Mouse (Mus musculus) frontal cortex, adult (tissue): ENCODE measurements around the gene Incenp.
"Not testable (repeated sequence)": the region's sequence is repeated elsewhere in the genome, so short reads cannot be mapped to it uniquely, and the experiment has no call there.

Source experiments
- ATAC-seq: cut with Nextera tagmentation; 2 replicates; pipeline ENCODE4 v1.9.2; 2017; ENCODE audit warnings: mild to moderate bottlenecking, moderate library complexity, mixed read lengths; ENCODE audit not compliant: low TSS enrichment

Incenp gene

DNA sequence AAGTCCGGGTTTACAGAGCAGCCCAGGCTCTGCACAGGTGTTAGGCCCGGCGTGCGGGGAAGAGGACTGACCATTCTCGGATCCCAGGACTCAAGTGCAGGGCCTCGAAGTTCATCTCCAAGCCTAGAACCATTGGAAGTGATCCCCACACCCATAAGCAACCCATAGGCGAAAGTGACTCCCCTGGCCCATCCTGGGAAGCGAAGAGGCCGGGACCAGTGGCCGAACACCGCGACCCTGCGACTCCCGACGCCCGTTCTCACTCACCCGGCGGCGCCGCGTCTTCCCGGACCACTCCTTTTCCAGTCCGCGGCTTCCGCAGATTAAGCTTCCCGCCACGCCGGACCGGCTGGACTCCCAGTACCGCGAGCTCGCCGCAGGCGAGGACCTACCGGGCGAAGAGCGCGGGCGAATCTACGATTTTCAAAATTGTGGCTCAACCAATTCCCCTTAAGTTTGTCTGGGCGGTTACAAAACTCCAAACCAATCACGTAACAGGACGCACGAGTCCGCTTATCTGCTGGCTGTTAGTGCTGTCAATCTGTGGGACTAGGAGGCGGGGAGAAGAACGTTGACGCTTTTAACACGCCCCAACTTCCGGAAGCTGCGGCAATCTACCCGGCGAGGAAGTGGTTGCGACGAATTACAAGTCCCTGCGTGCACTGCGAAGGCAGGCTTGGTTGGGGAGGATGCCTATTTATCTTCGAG, at the start of gene Incenp:
Incenp (minus strand) TSS at position 480 of the 708 bp plus-strand sequence.
- peak; percentile 100 for ATAC-seq

DNA sequence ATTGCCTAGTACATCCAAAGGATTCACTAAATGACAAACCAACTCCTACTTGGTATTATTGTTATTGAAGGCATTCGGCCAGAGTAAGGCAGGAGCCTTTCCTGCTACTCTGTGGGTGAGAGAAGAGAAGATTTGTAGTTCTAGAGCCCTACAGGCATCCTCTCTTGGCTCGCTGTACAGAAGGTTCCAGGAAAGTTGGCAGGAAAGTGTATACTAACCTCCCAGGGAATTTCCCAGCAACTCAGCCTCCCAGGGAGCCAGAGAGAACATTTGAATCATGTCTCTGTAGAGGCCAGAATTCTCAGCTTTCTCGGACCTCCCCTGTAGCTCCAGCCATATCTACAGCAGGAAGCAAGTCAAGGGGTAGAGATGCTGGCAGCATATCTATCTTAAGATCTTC, 47.6 kb upstream of the Incenp start:
- ATAC-seq = peak; percentile 84

DNA sequence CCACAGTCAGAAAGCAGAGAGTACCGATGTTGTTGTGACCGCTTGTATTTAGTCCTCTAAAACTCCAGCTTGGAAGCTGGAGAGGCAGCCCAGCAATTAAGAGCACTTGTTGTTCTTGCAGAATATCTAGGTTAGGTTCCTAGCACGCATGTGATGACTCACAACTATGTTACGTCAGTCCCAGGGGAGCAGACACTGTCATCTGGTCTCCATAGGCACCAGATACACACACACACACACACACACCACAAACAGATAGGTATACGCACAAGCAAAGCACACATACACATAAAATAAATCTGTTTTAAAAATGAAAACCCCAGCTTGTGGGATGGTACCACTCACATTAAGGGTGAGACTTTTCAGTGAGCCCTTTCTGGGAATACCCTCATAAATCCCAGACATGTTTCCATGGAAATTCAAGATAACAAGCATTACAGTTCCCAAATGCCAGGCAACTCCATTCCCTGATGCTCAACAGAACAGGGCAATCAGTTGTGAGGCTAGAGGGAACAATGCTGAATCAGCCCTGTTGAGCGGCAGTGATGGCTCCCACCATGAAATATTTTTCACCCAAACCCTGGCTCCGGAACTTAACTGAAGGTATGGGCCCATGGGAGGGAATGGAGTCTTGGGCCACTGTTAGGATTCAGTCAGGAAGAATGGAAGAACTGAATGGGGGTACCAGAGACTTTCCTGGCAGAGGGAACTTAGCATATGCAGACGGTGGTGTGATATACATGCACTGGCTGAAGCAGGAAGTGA, 46.6 kb upstream of the Incenp start:
- peak; percentile 86 for ATAC-seq

DNA sequence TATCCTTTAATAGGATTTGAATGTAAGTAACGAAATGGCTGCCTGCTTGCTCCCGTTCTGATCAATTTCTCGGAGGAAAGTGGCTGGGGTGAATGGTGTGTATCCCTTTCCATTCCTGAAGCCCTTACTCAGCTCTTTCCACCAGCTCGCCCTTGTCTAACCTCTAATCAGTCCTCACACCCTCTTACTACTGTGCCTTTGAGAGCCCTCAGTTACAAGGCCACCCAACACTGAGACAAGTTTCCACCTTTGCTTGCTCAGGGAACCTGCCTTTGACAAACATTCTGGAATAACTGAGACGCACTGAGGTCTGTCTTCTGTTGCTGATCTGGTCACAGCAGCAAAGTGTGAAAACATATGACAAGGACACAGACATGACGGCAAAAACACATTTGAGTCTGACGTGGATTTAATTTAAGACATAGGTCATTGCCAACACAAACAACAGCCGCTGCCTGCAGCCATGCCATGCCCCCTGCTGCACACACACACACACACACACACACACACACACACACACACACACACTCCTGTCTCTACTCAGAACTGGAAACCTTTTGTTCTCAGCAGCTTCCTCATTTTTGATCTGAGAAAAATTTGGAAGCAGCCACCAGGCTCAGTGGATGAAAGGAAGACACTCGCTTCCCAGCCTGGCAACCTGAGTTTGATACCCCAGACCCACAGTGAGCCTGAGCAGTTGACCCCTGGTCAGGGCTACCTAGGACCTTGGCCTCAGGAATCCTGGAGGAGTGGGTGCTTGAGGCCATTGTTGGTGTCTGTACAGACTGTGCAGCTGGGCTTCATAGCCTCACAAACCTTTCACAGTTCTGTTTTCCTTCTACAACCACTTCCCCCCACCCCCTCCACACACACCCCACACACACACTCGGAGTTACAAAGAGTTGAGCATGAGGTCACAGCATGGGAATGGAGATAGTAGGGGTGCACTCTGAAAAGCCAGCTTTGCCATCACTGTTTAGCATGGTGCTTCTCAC, 43.5 kb upstream of the Incenp start:
- ATAC-seq = no peak

DNA sequence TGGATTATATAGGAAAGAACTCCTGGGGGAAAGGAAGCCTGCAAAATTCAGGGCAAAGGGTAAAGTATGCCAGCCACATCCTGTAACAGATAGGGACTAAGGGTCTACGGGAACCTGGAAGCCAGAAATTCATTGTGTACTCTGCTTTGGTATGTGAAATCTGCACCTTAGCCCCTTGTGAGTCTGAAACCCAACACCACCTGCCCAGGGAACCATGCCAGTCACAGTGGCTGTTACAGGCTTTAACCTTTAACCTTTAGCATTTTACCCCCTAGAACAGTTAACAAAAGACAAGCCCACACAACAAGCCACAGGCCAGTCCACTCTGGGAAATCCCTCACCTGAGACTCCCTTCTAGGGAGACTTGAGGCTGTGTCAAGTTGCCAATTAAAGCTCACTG, 42.5 kb upstream of the Incenp start:
- no peak for ATAC-seq

DNA sequence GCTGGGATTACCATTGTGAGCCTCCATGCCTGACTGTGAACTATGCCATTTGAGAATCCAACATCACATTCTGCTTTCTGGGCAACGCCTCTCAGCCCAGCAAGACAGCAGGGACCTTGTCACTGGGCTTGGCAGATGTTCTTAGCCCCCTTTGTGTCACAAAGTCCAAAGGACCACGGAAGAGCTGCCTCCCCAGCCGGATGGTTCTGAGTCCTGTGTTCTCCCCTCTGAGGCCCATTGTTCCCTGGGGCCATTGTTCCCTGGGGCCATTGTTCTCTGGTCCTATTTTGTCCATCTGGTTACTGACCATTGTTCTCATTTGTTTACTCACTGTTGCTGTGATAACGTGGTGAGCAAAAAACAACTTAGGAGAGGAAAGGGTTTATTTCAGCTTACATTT, 41.6 kb upstream of the Incenp start:
- ATAC-seq = peak; percentile 56; the same call in 1 of the 2 replicates

DNA sequence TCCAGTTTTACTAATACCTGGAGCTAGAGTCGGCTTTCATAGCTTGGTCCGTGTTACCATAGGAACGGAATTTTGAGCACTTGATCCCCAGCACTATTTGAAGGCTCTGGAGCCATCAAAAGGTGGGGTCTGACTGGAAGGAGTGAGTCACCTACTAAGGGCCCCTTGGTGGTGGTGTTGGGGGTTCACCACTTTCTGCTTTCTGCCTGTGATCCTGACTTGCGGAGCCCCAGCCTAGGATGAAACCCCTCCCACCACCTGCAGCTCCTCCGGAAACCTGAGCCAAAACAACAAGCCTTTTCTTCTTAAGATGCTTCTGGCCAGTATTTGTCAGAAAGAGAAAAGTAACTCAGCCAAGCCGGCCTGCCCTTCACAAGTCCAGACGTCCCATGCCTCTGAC, 40.5 kb upstream of the Incenp start:
- ATAC-seq = no peak

DNA sequence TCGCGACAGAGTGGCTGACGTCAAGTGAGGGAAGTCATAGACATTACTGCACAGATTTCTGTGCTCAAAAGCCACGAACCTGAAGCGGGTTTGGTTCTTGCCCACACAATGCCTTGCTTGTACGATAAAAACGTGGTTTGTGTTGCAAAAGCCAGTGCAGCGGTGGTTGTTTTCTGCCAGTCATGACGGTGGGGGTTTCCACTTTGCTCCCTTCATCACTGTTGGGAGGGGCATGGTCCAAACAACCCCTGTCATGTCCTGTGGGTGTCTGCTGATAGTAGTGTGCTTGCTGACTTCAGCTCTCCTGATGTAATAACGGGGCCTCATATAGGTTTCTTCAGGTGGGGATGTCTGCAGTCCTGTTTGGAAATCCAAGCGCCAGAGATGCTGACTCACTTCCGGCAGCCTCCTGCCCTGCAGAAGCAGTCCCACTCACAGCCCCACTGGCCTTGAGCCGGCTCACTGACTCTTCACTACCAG, 39.5 kb upstream of the Incenp start:
- no peak for ATAC-seq

DNA sequence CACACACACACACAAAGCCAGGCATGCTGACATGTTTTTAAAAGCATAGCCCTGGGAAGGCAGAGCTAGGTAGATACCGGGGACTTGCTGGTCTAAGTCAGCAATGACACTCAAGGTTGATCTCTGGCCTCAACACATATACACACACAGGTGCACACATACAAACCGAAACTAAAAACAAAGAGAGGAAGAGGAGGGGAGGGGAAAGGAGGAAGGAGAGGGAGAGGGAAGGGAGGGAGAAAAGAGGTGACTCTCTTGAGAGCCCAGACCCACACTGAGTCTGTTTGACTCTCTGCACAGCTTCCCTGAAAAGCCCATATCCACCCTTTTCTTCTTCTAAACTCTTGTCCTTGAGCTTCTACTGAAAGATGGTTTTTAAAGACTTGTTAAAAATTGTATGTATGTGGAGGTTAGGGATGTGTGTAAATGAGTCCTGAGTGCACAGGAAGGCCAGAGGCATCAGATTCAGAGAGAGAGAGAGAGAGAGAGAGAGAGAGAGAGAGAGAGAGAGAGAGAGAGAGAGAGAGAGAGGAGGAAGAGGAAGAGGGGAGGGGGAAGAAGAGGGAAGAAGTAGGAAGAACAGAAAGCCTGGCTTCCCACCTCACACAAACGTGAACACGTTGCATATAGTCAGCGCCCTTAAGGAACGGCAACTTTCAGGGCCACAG, 38.9 kb upstream of the Incenp start:
- ATAC-seq = no peak

DNA sequence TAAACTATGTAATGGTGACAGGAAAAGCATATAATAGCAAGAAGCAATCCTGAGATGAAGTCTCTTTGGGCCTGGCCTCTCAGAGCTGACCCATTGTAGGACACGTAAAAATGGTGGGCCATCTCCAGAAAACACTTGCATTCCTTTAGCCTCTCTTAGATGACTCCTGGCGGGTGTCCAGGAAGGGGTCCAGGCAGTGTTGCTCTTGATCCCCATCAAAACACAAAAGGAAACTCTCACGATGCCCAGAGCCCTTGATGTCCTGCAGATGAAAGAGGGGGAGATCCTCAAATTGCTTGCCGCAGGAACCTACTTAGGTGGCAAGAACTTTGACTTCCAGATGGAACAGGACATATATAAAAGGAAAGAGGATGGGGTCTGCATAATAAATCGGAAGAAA, 38.1 kb upstream of the Incenp start:
- no peak for ATAC-seq

DNA sequence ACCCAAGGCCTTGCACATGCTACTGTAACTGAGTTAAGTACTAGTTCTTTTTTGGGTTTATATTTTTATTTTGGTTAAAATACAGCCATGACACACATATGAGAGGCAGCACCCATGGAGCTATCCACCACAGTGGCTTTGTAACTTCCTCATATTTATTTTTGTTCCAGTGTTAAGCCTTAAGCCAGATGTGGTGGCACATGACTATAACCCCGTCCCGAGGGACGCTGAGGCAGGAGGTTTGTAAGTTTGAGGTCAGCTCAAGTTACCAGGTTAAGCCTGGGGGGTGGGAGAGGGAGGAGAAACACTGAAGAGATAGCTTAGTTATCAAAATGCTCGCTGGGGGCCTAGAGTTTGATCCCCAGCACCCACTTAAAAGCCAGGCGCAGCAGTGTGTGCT, 37.2 kb upstream of the Incenp start:
- ATAC-seq = no peak

DNA sequence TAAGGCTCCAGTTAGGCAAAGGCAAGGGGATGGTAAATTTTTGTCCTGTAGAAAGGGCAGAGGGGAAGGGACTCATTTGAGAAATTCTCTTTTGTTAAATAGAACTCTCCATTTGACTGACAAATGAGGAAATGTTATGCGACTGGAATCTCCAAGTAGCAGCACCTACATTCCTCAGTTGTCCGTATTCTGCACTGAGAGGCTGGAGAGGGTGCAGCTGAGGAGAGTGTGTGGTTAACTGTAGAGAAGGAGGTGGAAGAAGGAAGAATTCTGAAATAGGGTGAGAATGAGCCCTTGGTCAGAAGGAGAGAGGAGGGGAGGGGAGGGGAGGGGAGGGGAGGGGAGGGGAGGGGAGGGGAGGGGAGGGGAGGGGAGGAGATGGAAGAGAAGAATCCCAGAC, 34.6 kb upstream of the Incenp start:
- no peak for ATAC-seq

DNA sequence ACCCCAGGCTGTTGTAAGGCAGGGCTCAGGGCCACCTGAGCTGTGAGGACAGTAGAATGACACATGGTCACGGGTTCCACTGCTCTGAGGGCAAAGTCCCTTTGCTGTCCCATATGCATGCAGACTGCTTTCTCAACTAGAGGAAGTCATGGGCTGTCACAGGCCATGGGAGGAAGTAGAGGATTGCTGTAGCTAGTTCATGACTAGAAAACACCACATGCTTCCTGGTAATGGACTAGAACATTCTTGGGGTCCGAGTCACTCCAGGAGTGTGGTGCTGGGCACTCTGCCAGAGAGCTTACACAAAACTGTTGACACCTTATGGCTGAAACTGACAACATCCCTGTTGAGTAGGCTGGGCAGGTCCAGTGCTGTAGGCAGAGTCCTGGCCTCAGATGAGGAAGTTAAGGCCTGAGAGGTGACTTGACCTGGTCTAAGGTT, 31.8 kb upstream of the Incenp start:
- ATAC-seq = not testable (repeated sequence)

DNA sequence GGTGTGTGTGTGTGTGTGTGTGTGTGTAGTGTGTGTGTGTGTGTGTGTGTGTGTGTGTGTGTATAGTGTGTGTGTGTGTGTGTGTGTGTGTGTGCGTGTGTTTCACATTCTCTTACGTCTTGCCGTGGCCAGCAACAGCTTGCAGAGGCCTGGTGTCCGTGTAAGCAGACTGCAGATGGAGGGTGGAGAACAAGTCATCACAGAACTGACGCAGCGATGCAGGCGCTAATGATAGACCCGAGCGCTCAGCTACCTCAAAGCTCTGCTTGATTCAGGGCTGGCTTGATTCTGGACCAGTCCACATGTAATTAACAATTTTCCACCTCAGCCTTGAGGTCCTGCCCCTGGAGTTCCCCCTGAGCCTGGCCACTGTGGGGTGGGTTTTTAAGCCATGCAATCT, 28.7 kb upstream of the Incenp start:
- ATAC-seq = no peak

DNA sequence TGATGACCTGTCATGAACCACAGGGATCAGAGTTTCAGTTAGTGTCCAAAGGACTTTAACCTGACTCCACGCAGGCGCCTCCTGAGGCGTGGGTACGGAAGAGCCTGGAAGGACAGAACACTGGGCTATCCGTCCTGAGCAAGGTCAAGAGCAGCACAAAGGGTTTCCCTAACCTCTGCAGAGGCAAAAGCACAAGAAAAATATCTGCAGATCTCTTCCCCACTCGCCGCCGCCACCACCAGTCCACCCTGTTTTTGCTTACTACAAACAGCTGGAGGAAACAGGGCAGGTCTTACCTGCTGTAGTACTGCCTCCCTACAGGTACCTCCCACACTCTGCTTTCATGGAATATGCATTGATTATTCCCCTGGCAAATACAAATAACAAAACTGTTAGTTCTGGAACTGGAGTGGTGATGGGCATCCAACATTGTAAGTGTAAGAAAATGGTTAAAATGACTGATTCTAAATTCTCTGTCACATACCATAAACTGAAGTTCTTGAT, 25.5 kb upstream of the Incenp start:
- ATAC-seq = no peak

DNA sequence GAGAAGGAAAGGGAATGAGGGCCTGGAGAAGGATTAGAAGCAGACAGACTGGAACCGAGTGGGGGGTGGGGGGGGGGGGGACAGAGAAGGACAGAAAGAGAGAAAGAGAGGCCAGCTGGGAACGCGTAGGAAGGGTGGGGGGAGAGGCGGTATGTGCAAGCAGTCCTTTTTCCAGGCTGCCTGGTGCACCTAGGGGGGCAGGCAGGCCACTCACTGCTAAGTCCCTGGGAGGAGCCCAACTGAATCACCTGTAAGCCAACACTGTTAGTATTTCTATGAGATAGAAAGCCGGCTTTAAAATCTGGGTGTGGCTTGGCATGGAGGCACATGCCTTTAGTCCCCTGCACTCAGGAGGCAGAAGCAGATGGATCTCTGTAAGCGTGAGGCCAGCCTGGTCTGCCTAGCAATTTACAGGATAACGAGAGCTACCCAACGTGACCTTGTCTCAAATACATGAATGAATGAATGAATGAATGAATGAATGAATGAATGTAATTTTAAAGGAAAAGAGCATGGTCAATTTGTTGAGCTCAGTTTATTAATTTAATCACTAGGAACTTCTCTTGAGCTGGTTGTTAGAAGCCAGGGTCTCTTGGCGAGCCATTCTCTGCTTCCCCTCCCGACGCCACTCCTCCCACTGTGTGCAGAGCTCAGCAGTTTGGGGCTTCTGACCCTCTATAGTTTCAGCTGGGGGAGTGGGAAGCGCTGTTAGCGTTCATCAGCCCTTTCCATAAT, 24.9 kb upstream of the Incenp start:
- no peak; the same call in 1 of the 2 replicates for ATAC-seq

DNA sequence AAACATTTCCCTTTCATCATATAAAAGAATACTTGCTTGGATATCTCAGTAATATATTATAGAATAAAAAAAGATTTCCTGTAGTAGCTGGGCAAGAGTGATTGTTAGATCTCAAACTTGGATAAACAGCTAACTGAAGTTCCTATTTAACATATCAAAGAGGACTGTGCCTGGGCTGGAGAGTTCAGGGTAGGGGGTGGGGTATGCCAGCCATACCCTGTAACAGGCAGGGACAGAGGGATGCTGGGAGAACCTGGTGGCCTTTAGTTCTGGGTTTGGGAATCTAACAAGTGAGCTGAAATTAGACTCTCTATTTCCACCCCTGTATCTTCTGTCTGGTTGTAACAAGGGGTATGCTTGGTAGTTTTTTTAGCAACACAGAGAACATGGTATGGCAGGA, 23.7 kb upstream of the Incenp start:
- ATAC-seq = no peak

DNA sequence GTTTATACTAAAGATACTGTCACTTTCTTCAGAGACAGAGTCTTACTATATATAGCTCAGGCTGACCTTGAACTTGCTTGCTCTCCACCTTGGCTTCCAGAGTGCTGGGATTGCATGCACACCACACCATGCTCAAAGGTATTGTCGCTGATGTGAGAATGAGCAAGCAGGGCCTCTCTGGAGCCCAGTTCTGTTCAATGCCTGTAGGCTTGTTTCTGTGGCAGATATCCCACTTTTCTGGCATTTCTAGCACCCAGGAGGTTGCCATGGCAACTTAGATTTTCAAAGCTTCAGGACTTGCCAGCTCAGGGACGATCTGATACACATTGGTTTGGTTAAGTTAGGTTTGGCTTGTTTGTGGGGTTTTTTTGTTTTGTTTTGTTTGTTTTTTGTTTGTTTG, 22.9 kb upstream of the Incenp start:
- peak; percentile 91 for ATAC-seq

DNA sequence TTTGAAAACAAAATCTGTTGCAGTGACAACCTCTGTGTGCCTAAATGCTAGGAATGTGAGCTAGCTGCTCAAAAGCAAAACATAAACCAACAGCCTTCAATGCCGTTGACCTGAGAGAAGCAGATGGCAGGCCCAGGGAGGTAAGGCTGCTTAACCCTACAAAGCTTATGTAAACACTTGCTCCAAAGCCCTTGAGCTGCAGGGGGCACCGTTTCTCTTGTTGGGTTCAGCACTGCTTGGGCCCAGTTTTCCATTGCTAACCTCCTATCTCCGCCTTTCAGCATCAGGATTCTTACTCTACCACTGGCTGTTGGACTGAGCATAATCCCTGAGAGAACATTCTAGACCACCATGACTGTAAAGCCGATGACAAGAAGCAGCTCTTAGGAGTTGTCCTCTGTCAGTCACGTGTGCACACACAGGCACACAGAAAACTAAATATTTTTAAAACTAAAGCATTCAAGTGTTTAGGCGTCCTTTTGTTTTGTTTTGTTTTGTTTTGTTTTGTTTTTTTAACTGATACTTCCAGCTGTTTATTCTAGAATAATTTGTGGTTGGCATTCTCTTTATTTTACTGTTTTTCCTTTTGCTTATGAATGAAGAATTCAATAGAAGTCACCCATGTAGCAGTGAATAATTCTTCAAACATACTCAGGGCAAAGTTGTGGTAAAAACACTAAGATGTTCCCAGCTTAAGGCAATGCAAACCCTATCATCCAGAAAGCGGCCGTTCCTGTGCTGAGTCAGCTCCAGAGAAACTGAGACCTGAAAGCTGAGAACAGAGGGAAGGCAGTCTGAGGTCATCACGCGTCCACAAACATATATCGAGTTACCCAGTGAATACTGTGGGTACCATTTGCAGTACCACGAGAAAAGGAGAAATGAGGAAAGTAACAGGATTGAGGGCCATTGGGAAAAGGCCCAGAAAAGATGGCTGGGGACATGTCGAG, 21.8 kb upstream of the Incenp start:
- no peak for ATAC-seq
